Mouse (Mus musculus) heart, postnatal 0 days (tissue): ENCODE measurements around the gene Gmeb2. TPM values are rescaled to one million over a fixed set of nuclear protein-coding genes. Genes with fewer than 3 reads are reported as not detected.
A peak's percentile ranks its signal among the peaks of the same experiment; 100 is the strongest.

Experiments
- ATAC-seq: fragments of 200-750 bp; cut with Nextera tagmentation; 2 replicates; pipeline ENCODE4 v1.8.0; 2017; ENCODE audit warnings: low read depth, moderate number of reproducible peaks, moderate library complexity; ENCODE audit not compliant: insufficient read depth
- DNase-seq: peaks from one replicate; pipeline ENCODE4 v3.0.0-alpha.2; 2016; ENCODE audit warnings: low spot score
- H3K27ac ChIP-seq: fragments of 300-500 bp; sonication (generic); 2 replicates; pipeline ENCODE4 v1.5.1; 2014; ENCODE audit warnings: low read depth, mild to moderate bottlenecking
- H3K27me3 ChIP-seq: fragments of 300-500 bp; sonication (generic); 2 replicates; pipeline ENCODE4 v1.6.1; 2014; ENCODE audit warnings: low read length, mixed read lengths; ENCODE audit not compliant: control insufficient read depth, insufficient read depth
- H3K36me3 ChIP-seq: fragments of 300-500 bp; sonication (generic); replicated peaks from 2 replicates; pipeline ENCODE4 v1.6.1; 2014; ENCODE audit warnings: low read length, mixed read lengths; ENCODE audit not compliant: control insufficient read depth, insufficient read depth
- H3K4me1 ChIP-seq: fragments of 300-500 bp; sonication (generic); 2 replicates; pipeline ENCODE4 v1.6.1; 2014; ENCODE audit warnings: antibody characterized with exemption; ENCODE audit not compliant: control insufficient read depth, insufficient read depth
- H3K4me2 ChIP-seq: fragments of 300-500 bp; sonication (generic); 2 replicates; pipeline ENCODE4 v1.6.1; 2014; ENCODE audit warnings: low read depth, mild to moderate bottlenecking, low read length, moderate library complexity
- H3K4me3 ChIP-seq: fragments of 300-500 bp; sonication (generic); 2 replicates; pipeline ENCODE4 v1.5.1; 2014; ENCODE audit warnings: low read depth, low read length
- H3K9ac ChIP-seq: fragments of 300-500 bp; sonication (generic); replicated peaks from 2 replicates; pipeline ENCODE4 v1.6.1; 2014; ENCODE audit warnings: low read depth, low read length, mixed read lengths
- H3K9me3 ChIP-seq: fragments of 300-500 bp; sonication (generic); replicated peaks from 2 replicates; pipeline ENCODE4 v1.6.1; 2016; ENCODE audit warnings: low read length; ENCODE audit not compliant: control insufficient read depth
- CTCF ChIP-seq: IDR thresholded peaks from 2 replicates; pipeline ENCODE4 v1.5.1; 2016; ENCODE audit warnings: antibody characterized with exemption, control low read depth, low read depth
- EP300 ChIP-seq: IDR thresholded peaks from 2 replicates; pipeline ENCODE4 v1.6.1; 2016; ENCODE audit warnings: antibody characterized with exemption, low read depth
- WGBS: fragments of 180-500 bp; shearing (Covaris S2); extraction: QIAGEN DNeasy Blood & Tissue Kit; methylation state at CpG from one replicate; pipeline ENCODE4 v1.1.7; 2014; 5-methylcytosine and 5-hydroxymethylcytosine counted together
- polyA plus RNA-seq: library from polyadenylated mRNA; unstranded; fragments of >200 nt; fragmentation: Nextera tagmentation; extraction: Ambion mirVana; gene quantifications from 2 replicates; pipeline ENCODE4 v1.2.1, GENCODE M21; 2015
- total RNA-seq: library from RNA; depleted of rRNA; stranded (reverse); fragments of >200 nt; gene quantifications from 2 replicates; pipeline ENCODE4 v1.2.3, GENCODE M21; 2014; ENCODE audit warnings: low replicate concordance

Gmeb2 gene
- total and polyA plus RNA-seq, 2 experiments from 2014 or later = 4.6 to 13.5 TPM

DNA sequence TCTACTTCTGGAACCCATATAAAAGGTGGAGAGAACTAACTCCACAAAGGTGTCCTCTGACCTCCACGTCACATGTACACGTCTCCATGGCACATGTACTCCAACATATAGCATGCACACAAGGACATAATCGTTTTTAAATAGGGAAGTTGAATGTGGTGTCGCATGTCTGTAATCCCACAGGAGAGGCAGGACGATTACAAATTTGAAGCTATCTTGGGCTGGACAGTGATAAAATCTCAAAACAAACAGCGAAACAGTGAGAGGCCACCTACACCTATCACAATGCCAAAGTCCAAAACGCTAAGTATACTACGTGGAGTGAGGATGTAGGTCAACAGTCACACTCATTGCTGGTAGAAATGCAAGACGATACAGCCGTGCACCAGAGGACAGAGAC lies 38.6 kb downstream of the Gmeb2 start:
- no peaks in the 10 kb centered on the region for H3K9me3 ChIP-seq
- 80% methylated on average over 10 of the region's 10 CpGs for WGBS
- no peak overlapping the region for H3K27ac ChIP-seq
- H3K27me3 ChIP-seq = no peaks in the 10 kb centered on the region
- no peaks in the 10 kb centered on the region for H3K4me1 ChIP-seq
- no peak overlapping the region for H3K4me2 ChIP-seq
- H3K36me3 ChIP-seq = peaks cover 34% of the 10 kb centered on the region
- DNase-seq = no peak
- no peak for ATAC-seq
- H3K4me3 ChIP-seq = no peak overlapping the region
- TF ChIP-seq EP300 (no peak), CTCF (no peak)
- no peak overlapping the region for H3K9ac ChIP-seq

DNA sequence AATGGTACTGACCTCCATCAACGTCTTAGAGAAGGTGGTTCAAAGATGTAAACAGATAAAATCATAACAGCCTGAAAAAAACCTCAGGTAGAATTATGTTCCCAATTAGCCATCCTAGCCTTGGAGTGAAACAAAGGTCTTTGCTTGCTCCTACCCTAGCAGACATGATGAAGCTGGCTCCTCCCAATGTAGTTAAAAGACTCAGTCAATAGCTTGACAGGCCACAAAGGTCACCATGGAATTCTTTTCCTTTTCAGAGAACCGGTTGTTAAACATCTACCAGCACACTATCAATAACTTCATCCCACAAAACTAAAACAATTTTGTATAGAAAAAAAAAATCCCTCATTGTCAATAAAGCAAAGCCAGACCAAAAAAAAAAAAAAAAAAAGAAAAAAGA lies 42.8 kb downstream of the Gmeb2 start:
- Histone ChIP-seq H3K4me1 (0 out of 2 replicates have a peak, but pooled peaks cover 9% of the 10 kb centered on the region), H3K4me3 (no peak overlapping the region), H3K9me3 (no peaks in the 10 kb centered on the region), H3K4me2 (no peak overlapping the region), H3K27ac (no peak overlapping the region), H3K9ac (no peak overlapping the region), H3K36me3 (peaks cover under 1% of the 10 kb centered on the region; the same call in 1 of the 2 replicates), H3K27me3 (no peaks in the 10 kb centered on the region)
- no peak for DNase-seq
- TF ChIP-seq EP300 (no peak), CTCF (no peak)
- ATAC-seq = no peak
- 51% methylated on average over 2 of the region's 2 CpGs for WGBS

DNA sequence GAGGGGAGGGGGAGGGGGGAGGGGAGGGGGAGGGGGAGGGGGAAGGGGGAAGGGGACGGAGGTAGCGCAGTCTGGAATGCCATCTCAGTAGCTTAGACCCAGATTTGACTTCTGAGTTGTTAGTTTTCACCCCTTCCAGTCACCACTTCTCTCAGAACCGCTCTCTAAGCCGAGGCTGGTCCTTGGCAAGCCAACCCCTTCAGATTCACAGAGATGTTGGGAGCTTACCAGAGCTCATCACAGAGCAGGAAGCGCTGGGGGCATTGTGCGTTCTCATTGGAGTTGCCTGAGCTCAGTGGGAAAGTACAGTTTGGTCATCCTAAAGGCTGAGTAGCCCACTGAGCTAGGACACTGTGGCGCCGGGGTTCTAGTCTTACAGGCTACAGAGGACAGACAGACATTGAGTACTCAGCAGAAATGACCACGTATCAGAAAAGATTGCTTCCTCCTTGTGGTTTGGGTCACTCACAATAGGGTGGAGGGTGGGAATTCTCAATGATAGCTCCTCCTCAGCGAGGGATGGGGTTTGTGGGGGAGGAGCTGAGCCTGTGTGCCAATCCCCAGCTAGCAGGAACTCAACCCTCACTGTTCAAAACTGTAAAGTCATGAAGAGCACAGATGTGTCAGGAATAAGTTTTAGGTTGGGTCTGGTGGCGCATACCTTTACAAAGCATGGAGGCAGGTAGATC lies 44.0 kb downstream of the Gmeb2 start:
- peak; percentile 12; the same call in 1 of the 2 replicates for ATAC-seq
- Histone ChIP-seq H3K27me3 (no peaks in the 10 kb centered on the region), H3K4me2 (no peak overlapping the region), H3K36me3 (no peaks in the 10 kb centered on the region; the same call in 1 of the 2 replicates), H3K4me3 (no peak overlapping the region), H3K9me3 (no peaks in the 10 kb centered on the region), H3K27ac (no peak overlapping the region), H3K9ac (no peak overlapping the region), H3K4me1 (0 out of 2 replicates have a peak, but pooled peaks cover 9% of the 10 kb centered on the region)
- WGBS = 35% methylated on average over 11 of the region's 11 CpGs
- no peak for DNase-seq
- TF ChIP-seq CTCF (no peak), EP300 (no peak)

DNA sequence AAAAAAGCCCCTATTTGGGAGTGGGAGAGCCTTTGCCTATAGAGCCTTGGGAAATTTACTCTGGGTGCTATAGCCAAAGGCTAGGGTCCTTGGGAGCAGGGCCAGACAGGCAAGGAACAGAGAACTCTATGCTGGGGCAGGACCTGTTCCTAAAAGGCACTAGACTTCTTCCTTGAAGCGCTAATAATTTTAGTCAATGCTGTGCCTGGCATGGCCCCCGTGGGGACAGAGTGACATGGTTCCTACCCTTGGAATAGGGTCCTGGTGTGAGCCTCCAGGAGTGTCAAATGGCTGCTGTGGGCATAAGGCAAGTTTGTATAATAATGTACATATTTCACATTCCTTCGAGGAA lies 45.5 kb downstream of the Gmeb2 start:
- ATAC-seq (peak; percentile 15; the same call in 1 of the 2 replicates), DNase-seq (no peak)
- H3K4me1 ChIP-seq = 0 out of 2 replicates have a peak, but pooled peaks cover 9% of the 10 kb centered on the region
- WGBS = 71% methylated on average over 3 of the region's 3 CpGs
- H3K27me3 ChIP-seq = no peaks in the 10 kb centered on the region
- H3K27ac ChIP-seq = no peak overlapping the region
- H3K9ac ChIP-seq = peak overlapping the region; percentile 69; the same call in 1 of the 2 replicates
- peak overlapping the region; percentile 65 for H3K4me2 ChIP-seq
- H3K4me3 ChIP-seq = peak overlapping the region; percentile 61
- H3K36me3 ChIP-seq = peaks cover 9% of the 10 kb centered on the region; the same call in 1 of the 2 replicates
- no peaks in the 10 kb centered on the region for H3K9me3 ChIP-seq
- TF ChIP-seq EP300 (no peak), CTCF (no peak)

DNA sequence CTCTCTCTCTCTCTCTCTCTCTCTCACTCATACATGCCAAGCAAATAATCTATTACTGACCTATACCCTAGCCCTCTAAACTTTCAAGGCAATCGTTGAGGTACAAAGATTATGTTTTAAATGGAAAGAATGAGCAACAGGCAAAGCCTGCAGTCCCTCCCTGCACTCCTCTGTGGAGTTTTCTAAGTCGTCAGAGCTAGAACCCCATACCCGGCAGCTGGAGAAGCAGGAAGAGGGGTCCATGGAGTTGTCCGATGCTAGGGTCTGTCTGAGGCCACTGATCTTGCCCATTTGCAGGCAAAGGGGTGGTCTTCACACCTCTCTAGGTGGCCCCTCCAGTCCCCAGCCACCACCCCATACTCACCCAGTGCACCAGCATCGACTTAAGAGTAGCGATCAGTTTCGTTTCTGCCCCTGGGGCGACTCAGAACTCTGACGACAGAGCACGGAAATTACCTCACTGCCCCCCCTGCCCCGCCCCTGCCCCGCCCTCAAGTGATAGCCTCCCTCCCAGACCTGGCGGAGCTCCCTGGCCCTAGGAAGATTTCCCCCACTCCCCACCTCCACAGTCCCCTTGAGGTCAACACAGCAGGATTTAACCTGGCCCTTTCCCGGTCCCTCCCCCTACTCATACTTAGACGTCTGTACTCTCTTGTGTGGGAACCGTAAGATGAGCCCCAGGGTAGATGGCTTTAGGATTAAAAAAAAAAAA lies 46.1 kb downstream of the Gmeb2 start, which contains the start of gene Helz2:
Helz2 (minus strand) TSS at position 426 of the 712 bp plus-strand sequence.
- H3K9ac ChIP-seq = peak within 1 kb of the TSS; percentile 69
- peak within 1 kb of the TSS; percentile 61 for H3K4me3 ChIP-seq
- DNase-seq (peak; percentile 65), ATAC-seq (peak; percentile 83)
- 4% methylated on average over 16 of the region's 16 CpGs for WGBS
- H3K27me3 ChIP-seq = no peaks in the 10 kb centered on the region
- H3K36me3 ChIP-seq = peaks cover 13% of the 10 kb centered on the region
- no peaks in the 10 kb centered on the region for H3K9me3 ChIP-seq
- H3K4me2 ChIP-seq = peak within 1 kb of the TSS; percentile 65
- 0 out of 2 replicates have a peak, but pooled peaks cover 9% of the 10 kb centered on the region for H3K4me1 ChIP-seq
- H3K27ac ChIP-seq = 0 out of 2 replicates have a peak within 1 kb of the TSS, but pooled peaks have one; percentile 56
- TF ChIP-seq CTCF = no peak
- no peak for TF ChIP-seq EP300
